In genomic region chr4:16316481-16316880, GRCm38 (mm10) we compare ENCODE assay signal across 23 mouse cellular contexts.
"Had no signal": no experiment of that assay in that cellular context is flagged by ENCODE, and none has a peak within 500 bp of the region (broad histone marks: within the 10 kb centered on the region; RNA-seq: fewer than 3 reads in every experiment).

No protein-coding gene starts in this region.

- H3K4me1 ChIP-seq: heart, embryonic 13.5 days; heart, embryonic 15.5 days; hindbrain, embryonic 13.5 days; hindbrain, embryonic 15.5 days; intestine, embryonic 15.5 days; limb, embryonic 13.5 days; limb, embryonic 15.5 days; liver, embryonic 12.5 days had no signal

- H3K9ac ChIP-seq: heart, embryonic 13.5 days; heart, embryonic 15.5 days; hindbrain, embryonic 13.5 days; hindbrain, embryonic 15.5 days; intestine, embryonic 15.5 days; limb, embryonic 13.5 days; limb, embryonic 15.5 days; liver, embryonic 12.5 days; liver, embryonic 14.5 days had no signal

- H3K36me3 ChIP-seq: heart, embryonic 13.5 days; heart, embryonic 15.5 days; hindbrain, embryonic 13.5 days; hindbrain, embryonic 15.5 days; intestine, embryonic 15.5 days; limb, embryonic 13.5 days; limb, embryonic 15.5 days; liver, embryonic 12.5 days had no signal

- DNase-seq: gastrocnemius, postnatal 14 days; gastrocnemius, postnatal 36 days; heart, adult 11 months; heart, adult 2 months; heart, postnatal 14 days; heart, postnatal 36 days; kidney, adult 18-20 months; kidney, adult 8-10 months; kidney, postnatal 10 days; kidney, postnatal 25 days; kidney, postnatal 4 days; left cerebral cortex, postnatal 4 days had no signal

- H3K27me3 ChIP-seq: heart, embryonic 13.5 days; heart, embryonic 15.5 days; hindbrain, embryonic 13.5 days; hindbrain, embryonic 15.5 days; intestine, embryonic 15.5 days; limb, embryonic 13.5 days; limb, embryonic 15.5 days; liver, embryonic 12.5 days had no signal

- H3K27ac ChIP-seq: heart, adult 2 months; heart, embryonic 13.5 days; heart, embryonic 15.5 days; hindbrain, embryonic 13.5 days; hindbrain, embryonic 15.5 days; intestine, embryonic 15.5 days; layer of hippocampus, adult 2 months; left cerebral cortex, adult 2 months; limb, embryonic 13.5 days; limb, embryonic 15.5 days; liver, embryonic 12.5 days; liver, embryonic 14.5 days had no signal

- H3K9me3 ChIP-seq: heart, embryonic 13.5 days; heart, embryonic 15.5 days; hindbrain, embryonic 13.5 days; hindbrain, embryonic 15.5 days; intestine, embryonic 15.5 days; limb, embryonic 15.5 days; liver, embryonic 12.5 days had no signal

- H3K4me3 ChIP-seq: heart, adult 2 months; heart, embryonic 13.5 days; heart, embryonic 15.5 days; hindbrain, embryonic 13.5 days; hindbrain, embryonic 15.5 days; intestine, embryonic 15.5 days; layer of hippocampus, adult 2 months; left cerebral cortex, adult 2 months; limb, embryonic 13.5 days; limb, embryonic 15.5 days; liver, embryonic 12.5 days had no signal
